Mouse (Mus musculus) liver, postnatal 0 days (tissue): ENCODE data around the gene Shh. TPM values are rescaled to one million over a fixed set of nuclear protein-coding genes. Genes with fewer than 3 reads are reported as not detected.
A peak's percentile ranks its signal among the peaks of the same experiment; 100 is the strongest.

Experiments
- ATAC-seq: fragments of 200-750 bp; cut with Nextera tagmentation; 2 replicates; pipeline ENCODE4 v1.8.0; 2017; ENCODE audit warnings: mild to moderate bottlenecking, moderate library complexity
- DNase-seq: peaks from one replicate; pipeline ENCODE4 v3.0.0-alpha.2; 2016
- H3K27ac ChIP-seq: fragments of 300-500 bp; sonication (generic); 2 replicates; pipeline ENCODE4 v1.5.1; 2014; ENCODE audit warnings: antibody characterized with exemption, moderate library complexity, mild to moderate bottlenecking, low read depth
- H3K27me3 ChIP-seq: fragments of 300-500 bp; sonication (generic); 2 replicates; pipeline ENCODE4 v1.6.1; 2014; ENCODE audit warnings: low read length, control low read depth, mixed read lengths; ENCODE audit not compliant: insufficient read depth
- H3K36me3 ChIP-seq: fragments of 300-500 bp; sonication (generic); replicated peaks from 2 replicates; pipeline ENCODE4 v1.6.1; 2014; ENCODE audit warnings: mild to moderate bottlenecking, control low read depth, low read length, moderate library complexity, mixed read lengths; ENCODE audit not compliant: insufficient read depth
- H3K4me1 ChIP-seq: fragments of 300-500 bp; sonication (generic); 2 replicates; pipeline ENCODE4 v1.6.1; 2014; ENCODE audit warnings: antibody characterized with exemption, mild to moderate bottlenecking, control low read depth; ENCODE audit not compliant: insufficient read depth
- H3K4me2 ChIP-seq: fragments of 300-500 bp; sonication (generic); 2 replicates; pipeline ENCODE4 v1.6.1; 2014; ENCODE audit warnings: low read depth, mild to moderate bottlenecking, low read length, moderate library complexity, mixed read lengths
- H3K4me3 ChIP-seq: fragments of 300-500 bp; sonication (generic); 2 replicates; pipeline ENCODE4 v1.5.1; 2014; ENCODE audit warnings: low read depth, low read length
- H3K9ac ChIP-seq: fragments of 300-500 bp; sonication (generic); replicated peaks from 2 replicates; pipeline ENCODE4 v1.6.1; 2014; ENCODE audit warnings: mild to moderate bottlenecking, moderate library complexity
- H3K9me3 ChIP-seq: fragments of 300-500 bp; sonication (generic); 2 replicates; pipeline ENCODE4 v1.6.1; 2016; ENCODE audit warnings: mild to moderate bottlenecking, control low read depth, low read length, mixed read lengths
- CTCF ChIP-seq: sonication (generic); IDR thresholded peaks from 2 replicates; pipeline ENCODE4 v1.5.1; 2016; ENCODE audit warnings: antibody characterized with exemption, low read depth
- EP300 ChIP-seq: IDR thresholded peaks from 2 replicates; pipeline ENCODE4 v1.6.1; 2016; ENCODE audit warnings: antibody characterized with exemption, low read depth, mild to moderate bottlenecking
- WGBS: fragments of 180-500 bp; shearing (Covaris S2); extraction: QIAGEN DNeasy Blood & Tissue Kit; methylation state at CpG from one replicate; pipeline ENCODE4 v1.1.7; 2014; ENCODE audit not compliant: insufficient replicate concordance; 5-methylcytosine and 5-hydroxymethylcytosine counted together
- polyA plus RNA-seq: library from polyadenylated mRNA; unstranded; fragments of >200 nt; fragmentation: Nextera tagmentation; extraction: Ambion mirVana; gene quantifications from 2 replicates; pipeline ENCODE4 v1.2.1, GENCODE M21; 2015

Gene Shh
- polyA plus RNA-seq, 1 experiment from 2014 or later = not detected

GRCm38 (mm10) chr5:28453523-28453922, 13.5 kb downstream of the Shh start:
- no peak for TF ChIP-seq EP300
- no peak for TF ChIP-seq CTCF
- Histone ChIP-seq H3K4me3 (no peak overlapping the region), H3K4me1 (no peaks in the 10 kb centered on the region), H3K9ac (no peak overlapping the region), H3K9me3 (no peaks in the 10 kb centered on the region), H3K27me3 (peaks cover 25% of the 10 kb centered on the region), H3K4me2 (no peak overlapping the region), H3K27ac (no peak overlapping the region), H3K36me3 (no peaks in the 10 kb centered on the region)
- DNase-seq = no peak
- WGBS = 42% methylated on average over 3 of the region's 3 CpGs
- no peak for ATAC-seq

DNA sequence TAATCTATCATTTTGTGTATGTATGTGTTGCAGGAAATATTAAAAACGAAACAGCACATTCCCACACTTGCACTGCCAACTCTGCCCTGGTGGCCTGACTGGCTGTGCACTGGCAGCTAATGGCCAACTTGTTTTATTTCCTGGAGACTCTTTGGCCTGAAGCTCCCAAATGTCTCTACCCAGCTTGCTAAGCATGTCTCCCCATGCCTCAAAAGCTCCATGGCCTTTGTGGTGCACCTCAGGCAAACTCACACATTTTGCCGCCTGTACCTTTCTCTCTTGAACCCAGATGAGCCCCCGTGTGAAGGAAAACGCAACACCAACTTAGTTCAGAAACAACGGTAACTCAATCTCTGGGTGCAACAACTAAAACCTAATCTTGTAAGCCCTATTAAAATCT, 14.0 kb downstream of the Shh start:
- ATAC-seq = no peak
- Histone ChIP-seq H3K4me3 (no peak overlapping the region), H3K9ac (no peak overlapping the region), H3K27me3 (peaks cover 20% of the 10 kb centered on the region), H3K27ac (no peak overlapping the region), H3K36me3 (no peaks in the 10 kb centered on the region), H3K4me1 (no peaks in the 10 kb centered on the region), H3K9me3 (no peaks in the 10 kb centered on the region), H3K4me2 (no peak overlapping the region)
- 68% methylated on average over 5 of the region's 5 CpGs for WGBS
- DNase-seq = no peak
- TF ChIP-seq CTCF (no peak), EP300 (no peak)

- Histone ChIP-seq H3K4me2 (no peak overlapping the region), H3K9me3 (no peaks in the 10 kb centered on the region), H3K27ac (no peak overlapping the region), H3K4me1 (no peaks in the 10 kb centered on the region), H3K36me3 (no peaks in the 10 kb centered on the region), H3K27me3 (peaks cover 6% of the 10 kb centered on the region; the same call in 1 of the 2 replicates), H3K9ac (no peak overlapping the region), H3K4me3 (no peak overlapping the region)
- DNase-seq (peak; percentile 82), ATAC-seq (no peak)
- TF ChIP-seq CTCF = peak; percentile 97
- no peak for TF ChIP-seq EP300
- 29% methylated on average over 6 of the region's 6 CpGs for WGBS
These were observed 15.9 kb downstream of the Shh start for GRCm38 (mm10) chr5:28451053-28451638.

DNA sequence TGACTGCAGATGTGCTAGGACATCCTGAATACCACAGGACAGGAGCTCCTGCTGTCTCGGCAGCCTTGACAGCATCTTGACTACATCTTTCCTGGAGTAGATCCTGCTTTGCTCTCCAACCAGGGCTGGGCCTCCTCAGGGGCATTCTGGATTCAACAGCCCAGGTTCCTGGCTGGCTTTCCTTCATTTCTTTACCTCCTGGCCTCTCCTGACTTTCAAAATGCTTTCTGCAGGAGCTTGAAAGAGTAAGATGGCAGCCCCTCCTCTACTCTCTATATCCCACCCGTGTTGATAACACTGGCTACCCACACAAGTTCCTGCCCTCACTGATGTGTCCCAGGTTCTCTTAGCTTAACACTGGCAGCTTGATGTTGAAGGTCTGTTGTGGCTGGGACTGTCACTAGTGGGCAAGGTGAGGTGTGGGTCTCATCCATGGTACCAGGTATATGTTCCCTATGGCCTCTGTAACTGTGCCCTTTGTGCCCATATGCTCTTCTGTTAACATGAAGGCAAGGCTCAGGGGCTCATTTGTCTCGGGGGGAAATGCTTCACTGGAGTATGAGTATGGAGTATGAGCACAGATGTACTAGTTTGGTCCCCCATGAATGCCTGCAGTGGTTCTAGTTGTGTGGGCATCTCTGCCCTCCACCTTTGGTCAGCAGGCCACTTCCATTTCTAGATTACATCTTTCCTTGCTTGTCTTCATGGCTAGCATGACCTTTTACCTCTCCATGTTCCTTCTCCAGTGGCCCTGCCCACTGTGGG, 16.7 kb downstream of the Shh start:
- WGBS = 44% methylated on average over 3 of the region's 3 CpGs

DNA sequence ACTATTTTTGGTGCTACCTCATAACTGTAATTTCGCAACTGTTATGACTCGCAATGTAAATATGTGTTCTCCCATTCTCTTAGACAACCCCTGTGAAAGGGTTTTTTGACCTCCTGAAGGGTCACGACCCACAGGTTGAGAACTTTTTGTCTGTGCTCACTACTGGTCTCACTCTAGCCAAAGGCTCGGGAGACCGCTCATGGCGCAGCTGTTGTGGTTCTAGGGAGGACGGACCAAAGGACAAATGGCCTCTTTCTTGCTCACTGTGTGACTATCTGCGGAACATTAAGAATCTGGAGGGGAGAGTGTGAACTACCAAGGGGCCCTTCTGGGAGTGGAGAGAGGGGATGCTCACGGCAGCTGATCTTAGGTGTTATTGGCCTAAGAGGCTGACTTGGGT, 41.1 kb downstream of the Shh start:
- DNase-seq (no peak), ATAC-seq (no peak)
- H3K4me3 ChIP-seq = no peak overlapping the region
- 78% methylated on average over 9 of the region's 9 CpGs for WGBS
- no peaks in the 10 kb centered on the region for H3K4me1 ChIP-seq
- no peak overlapping the region for H3K4me2 ChIP-seq
- H3K9me3 ChIP-seq = no peaks in the 10 kb centered on the region
- no peaks in the 10 kb centered on the region for H3K27me3 ChIP-seq
- no peaks in the 10 kb centered on the region for H3K36me3 ChIP-seq
- no peak for TF ChIP-seq EP300
- TF ChIP-seq CTCF = no peak
- no peak overlapping the region for H3K9ac ChIP-seq
- H3K27ac ChIP-seq = no peak overlapping the region

More for the DNA sequence above, 16.7 kb downstream of the Shh start:
- Histone ChIP-seq H3K9ac (no peak overlapping the region), H3K9me3 (no peaks in the 10 kb centered on the region), H3K27me3 (0 out of 2 replicates have a peak, but pooled peaks cover 4% of the 10 kb centered on the region), H3K36me3 (no peaks in the 10 kb centered on the region), H3K4me1 (no peaks in the 10 kb centered on the region), H3K27ac (no peak overlapping the region), H3K4me3 (no peak overlapping the region), H3K4me2 (no peak overlapping the region)
- no peak for TF ChIP-seq CTCF
- TF ChIP-seq EP300 = no peak
- ATAC-seq (no peak), DNase-seq (peak; percentile 6)

DNA sequence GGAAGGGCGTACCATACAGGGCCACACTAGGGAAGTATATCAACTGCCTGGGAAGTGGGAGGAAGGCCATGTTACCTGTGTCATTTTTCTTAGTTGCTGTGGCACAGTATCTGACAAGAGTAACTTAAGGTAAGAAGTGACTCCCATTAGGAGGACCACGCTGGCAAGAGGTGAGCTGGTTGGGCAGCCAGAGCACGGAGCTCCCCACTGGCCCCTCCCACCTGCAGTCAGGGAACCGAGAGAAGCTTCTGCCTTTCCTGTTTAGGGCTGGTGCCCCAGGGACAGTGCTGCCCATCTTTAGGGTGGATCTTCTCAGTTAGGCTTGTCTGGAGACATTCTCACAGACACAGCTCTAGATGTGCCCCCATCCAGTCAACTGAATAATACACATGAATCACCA, 43.3 kb downstream of the Shh start:
- ATAC-seq (no peak), DNase-seq (no peak)
- no peak overlapping the region for H3K9ac ChIP-seq
- no peak overlapping the region for H3K27ac ChIP-seq
- no peak overlapping the region for H3K4me2 ChIP-seq
- no peaks in the 10 kb centered on the region for H3K27me3 ChIP-seq
- WGBS = 57% methylated on average over 4 of the region's 4 CpGs
- TF ChIP-seq CTCF = no peak
- no peak for TF ChIP-seq EP300
- H3K36me3 ChIP-seq = peaks cover 7% of the 10 kb centered on the region
- H3K9me3 ChIP-seq = no peaks in the 10 kb centered on the region
- no peaks in the 10 kb centered on the region for H3K4me1 ChIP-seq
- no peak overlapping the region for H3K4me3 ChIP-seq
